Mouse (Mus musculus) midbrain, embryonic 10.5 days (tissue): ENCODE measurements at regions not wholly inside any gene's neighbourhood (a gene's known extent, or its start where the extent isn't known, plus 50 kb on each side); places are given as distances from the start of the nearest gene placed in this dataset.
"Not testable (repeated sequence)": the region's sequence is repeated elsewhere in the genome, so short reads cannot be mapped to it uniquely, and the experiment has no call there.

Experiments
- DNase-seq: peaks from one replicate; pipeline ENCODE4 v3.0.0-alpha.2; 2017; ENCODE audit warnings: low spot score
- H3K27ac ChIP-seq: fragments of 300-500 bp; sonication (generic); replicated peaks from 2 replicates; pipeline ENCODE4 v1.5.1; 2016; ENCODE audit warnings: mild to moderate bottlenecking
- H3K27me3 ChIP-seq: fragments of 300-500 bp; sonication (generic); 2 replicates; pipeline ENCODE4 v1.6.1; 2016; ENCODE audit warnings: low read depth, mild to moderate bottlenecking; ENCODE audit not compliant: poor library complexity, severe bottlenecking
- H3K36me3 ChIP-seq: fragments of 300-500 bp; sonication (generic); 2 replicates; pipeline ENCODE4 v1.6.1; 2016; ENCODE audit warnings: mild to moderate bottlenecking, moderate library complexity
- H3K4me1 ChIP-seq: fragments of 300-500 bp; sonication (generic); 2 replicates; pipeline ENCODE4 v1.6.1; 2016
- H3K4me3 ChIP-seq: fragments of 300-500 bp; sonication (generic); 2 replicates; pipeline ENCODE4 v1.5.1; 2016; ENCODE audit warnings: mild to moderate bottlenecking, moderate library complexity
- H3K9me3 ChIP-seq: fragments of 300-500 bp; sonication (generic); replicated peaks from 2 replicates; pipeline ENCODE4 v1.6.1; 2016; ENCODE audit warnings: mild to moderate bottlenecking
- WGBS: fragments of 180-500 bp; shearing (Covaris S2); methylation state at CpG from one replicate; pipeline ENCODE4 v1.1.7; 2016; 5-methylcytosine and 5-hydroxymethylcytosine counted together

- H3K4me3 ChIP-seq, result no peak overlapping the region
- no peaks in the 10 kb centered on the region for H3K36me3 ChIP-seq
- no peak overlapping the region; the same call in 1 of the 2 replicates for H3K27ac ChIP-seq
- 45% methylated on average over 9 of the region's 9 CpGs for WGBS
- H3K27me3 ChIP-seq, result no peaks in the 10 kb centered on the region
- H3K9me3 ChIP-seq, result no peaks in the 10 kb centered on the region
- H3K4me1 ChIP-seq, result peaks cover 28% of the 10 kb centered on the region
- no peak for DNase-seq
These were observed 54.8 kb upstream of the Atxn1 start for GRCm38 (mm10) chr13:46019431-46020166.

GRCm38 (mm10) chr13:46018903-46019430 lies 54.2 kb upstream of the Atxn1 start:
- Histone ChIP-seq H3K4me3 (no peak overlapping the region), H3K9me3 (no peaks in the 10 kb centered on the region), H3K27ac (no peak overlapping the region; the same call in 1 of the 2 replicates), H3K36me3 (no peaks in the 10 kb centered on the region), H3K27me3 (no peaks in the 10 kb centered on the region), H3K4me1 (peaks cover 28% of the 10 kb centered on the region)
- 85% methylated on average over 13 of the region's 13 CpGs for WGBS
- DNase-seq, result no peak

GRCm38 (mm10) chr13:46017742-46018141 lies 52.9 kb upstream of the Atxn1 start:
- 95% methylated on average over 5 of the region's 5 CpGs for WGBS

GRCm38 (mm10) chr13:46017011-46017410 lies 52.2 kb upstream of the Atxn1 start:
- not testable (repeated sequence) for H3K4me3 ChIP-seq, H3K36me3 ChIP-seq, DNase-seq, H3K9me3 ChIP-seq, H3K27ac ChIP-seq, H3K27me3 ChIP-seq
- 76% methylated on average over 2 of the region's 2 CpGs for WGBS
- peaks cover 12% of the 10 kb centered on the region for H3K4me1 ChIP-seq

More at GRCm38 (mm10) chr13:46017742-46018141, 52.9 kb upstream of the Atxn1 start:
- no peak overlapping the region for H3K4me3 ChIP-seq
- peaks cover 16% of the 10 kb centered on the region for H3K4me1 ChIP-seq
- no peaks in the 10 kb centered on the region for H3K27me3 ChIP-seq
- H3K36me3 ChIP-seq, result no peaks in the 10 kb centered on the region
- H3K9me3 ChIP-seq, result no peaks in the 10 kb centered on the region
- DNase-seq, result no peak
- no peak overlapping the region for H3K27ac ChIP-seq

DNA sequence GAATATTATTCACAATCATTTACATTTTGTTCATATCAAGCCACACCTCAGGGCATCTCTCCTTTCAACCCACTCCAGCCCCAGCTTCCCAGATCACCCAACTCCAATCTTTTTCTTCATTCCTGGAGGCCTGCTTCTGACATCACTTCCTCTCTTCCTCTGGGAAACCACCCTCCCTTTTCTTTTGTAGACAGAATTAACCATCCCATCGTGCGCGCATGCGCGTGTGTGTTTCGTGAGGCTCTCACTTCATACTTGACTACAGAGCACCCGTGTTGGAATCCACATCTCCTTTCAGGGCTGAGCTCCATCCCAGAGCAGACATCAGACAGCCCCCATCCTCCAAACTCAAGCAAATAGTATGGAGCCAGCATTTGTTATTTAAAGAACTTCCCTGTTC lies 50.4 kb upstream of the Atxn1 start:
- Histone ChIP-seq H3K4me1 (peaks cover 11% of the 10 kb centered on the region), H3K27ac (no peak overlapping the region), H3K4me3 (no peak overlapping the region), H3K27me3 (peaks cover 9% of the 10 kb centered on the region), H3K9me3 (no peaks in the 10 kb centered on the region), H3K36me3 (no peaks in the 10 kb centered on the region)
- WGBS, result 89% methylated on average over 7 of the region's 7 CpGs
- no peak for DNase-seq

GRCm38 (mm10) chr13:46014637-46015036 lies 49.8 kb upstream of the Atxn1 start:
- H3K36me3 ChIP-seq, result no peaks in the 10 kb centered on the region
- no peak for DNase-seq
- no peaks in the 10 kb centered on the region for H3K9me3 ChIP-seq
- no peak overlapping the region for H3K4me3 ChIP-seq
- H3K4me1 ChIP-seq, result peaks cover 5% of the 10 kb centered on the region
- no peak overlapping the region for H3K27ac ChIP-seq
- 75% methylated on average over 2 of the region's 2 CpGs for WGBS
- H3K27me3 ChIP-seq, result peaks cover 14% of the 10 kb centered on the region
